Mouse (Mus musculus) splenic B cell, adult 2 months (primary cell): ENCODE measurements around the gene Fbxo47.

Experiments
- DNase-seq: peaks from one replicate; pipeline ENCODE4 v3.0.0-alpha.2; 2011; ENCODE audit warnings: low read depth, low spot score
- H3K27me3 ChIP-seq: 2 replicates; pipeline ENCODE4 v1.6.1; 2012; ENCODE audit warnings: mild to moderate bottlenecking, low read length, moderate library complexity, mixed read lengths; ENCODE audit not compliant: control insufficient read depth, poor library complexity, insufficient read depth, severe bottlenecking
- H3K36me3 ChIP-seq: 2 replicates; pipeline ENCODE4 v1.6.1; 2012; ENCODE audit warnings: mild to moderate bottlenecking, low read length, moderate library complexity, mixed read lengths; ENCODE audit not compliant: control insufficient read depth, poor library complexity, insufficient read depth, severe bottlenecking

The Fbxo47 gene

GRCm38 (mm10) chr11:97807626-97808025 is 76.3 kb downstream of the Fbxo47 start:
- H3K36me3 ChIP-seq, result peaks cover 8% of the 10 kb centered on the region
- no peaks in the 10 kb centered on the region for H3K27me3 ChIP-seq
- DNase-seq, result no peak

- DNase-seq, result no peak
- Histone ChIP-seq H3K36me3 (peaks cover 6% of the 10 kb centered on the region), H3K27me3 (no peaks in the 10 kb centered on the region)
Measured at GRCm38 (mm10) chr11:97806613-97806964, 77.4 kb downstream of the Fbxo47 start.

- peaks cover 6% of the 10 kb centered on the region for H3K36me3 ChIP-seq
- no peak for DNase-seq
- no peaks in the 10 kb centered on the region for H3K27me3 ChIP-seq
Measured at GRCm38 (mm10) chr11:97805662-97806612, 78.0 kb downstream of the Fbxo47 start.

- DNase-seq, result no peak
- Histone ChIP-seq H3K27me3 (no peaks in the 10 kb centered on the region), H3K36me3 (peaks cover 6% of the 10 kb centered on the region)
Measured at GRCm38 (mm10) chr11:97804841-97805661, 78.9 kb downstream of the Fbxo47 start.

- H3K27me3 ChIP-seq, result no peaks in the 10 kb centered on the region
- H3K36me3 ChIP-seq, result peaks cover 5% of the 10 kb centered on the region
- no peak for DNase-seq
Measured at GRCm38 (mm10) chr11:97803847-97804246, 80.1 kb downstream of the Fbxo47 start.
